Comparison of ENCODE assay signal across 9 mouse cellular contexts in the genomic region with DNA sequence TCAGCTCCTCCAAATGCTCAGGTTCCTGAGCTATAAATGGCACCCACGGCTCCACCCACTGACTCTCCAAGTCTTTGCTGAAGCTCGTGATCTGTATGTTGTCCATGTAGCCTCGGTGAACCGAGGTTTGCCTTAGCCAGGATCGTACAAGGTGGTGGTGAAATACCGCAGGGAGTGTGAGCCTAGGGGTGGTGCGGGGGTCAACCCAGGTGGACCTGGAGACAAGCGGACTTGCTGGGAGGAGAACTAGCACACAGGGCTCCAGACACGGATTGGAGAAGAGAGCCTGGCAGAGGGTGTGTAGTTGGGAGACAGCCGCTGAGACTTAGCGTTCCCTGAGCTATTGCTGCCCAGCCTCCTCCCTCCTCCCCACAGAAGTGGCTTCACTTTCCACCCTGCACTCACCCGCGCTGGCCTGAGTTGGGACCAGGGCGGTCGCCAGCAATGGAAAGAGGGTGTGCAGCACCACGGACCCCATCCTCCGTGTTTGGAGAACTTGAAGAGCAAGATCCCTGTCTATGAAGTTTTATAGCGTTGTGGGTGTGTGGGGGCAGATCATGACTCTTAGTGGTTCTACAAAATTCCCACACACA. TPM values are rescaled to one million over a fixed set of nuclear protein-coding genes. Genes with fewer than 3 reads are reported as not detected.
DNase-seq lines count a peak whose midpoint lies in the region; ATAC-seq and TF ChIP-seq lines count a peak whose summit lies in the region.
"Had no signal": no experiment of that assay in that cellular context is flagged by ENCODE, and none has a peak within 500 bp of the region (broad histone marks: within the 10 kb centered on the region; RNA-seq: fewer than 3 reads in every experiment).

A gene (minus strand): TSS at position 17 of the 593 bp plus-strand sequence.

- no peak within 1 kb of the TSS for H3K27ac ChIP-seq in kidney, embryonic 16.5 days (ENCODE audit: low read length)
- no peak within 1 kb of the TSS for H3K27ac ChIP-seq in heart, embryonic 11.5 days (ENCODE audit: low read depth, low read length)
- H3K27ac ChIP-seq in liver, embryonic 14.5 days = no peak within 1 kb of the TSS

- H3K9ac ChIP-seq in kidney, embryonic 16.5 days (replicated peaks; ENCODE audit: low read length) = no peak within 1 kb of the TSS
- peak within 1 kb of the TSS; percentile 59 for H3K9ac ChIP-seq in heart, embryonic 11.5 days (ENCODE audit: low read depth, low read length)
- H3K9ac ChIP-seq in liver, embryonic 14.5 days (replicated peaks) = no peak within 1 kb of the TSS

- no peaks in the 10 kb centered on the region for H3K9me3 ChIP-seq in kidney, embryonic 16.5 days (ENCODE audit: low read length)
- H3K9me3 ChIP-seq in heart, embryonic 11.5 days (replicated peaks; ENCODE audit: control insufficient read depth, low read length) = no peaks in the 10 kb centered on the region
- no peaks in the 10 kb centered on the region for H3K9me3 ChIP-seq in liver, embryonic 14.5 days (ENCODE audit: control insufficient read depth, low read length)

- 0 out of 2 replicates have a peak, but pooled peaks cover 6% of the 10 kb centered on the region for H3K27me3 ChIP-seq in kidney, embryonic 16.5 days (ENCODE audit: insufficient read depth, low read length)
- peaks cover 3% of the 10 kb centered on the region; the same call in 1 of the 2 replicates for H3K27me3 ChIP-seq in heart, embryonic 11.5 days (ENCODE audit: control insufficient read depth, insufficient read depth, low read length)
- H3K27me3 ChIP-seq in liver, embryonic 14.5 days (ENCODE audit: control insufficient read depth, insufficient read depth, low read length) = no peaks in the 10 kb centered on the region

- 0 out of 2 replicates have a peak, but pooled peaks have one; percentile 39 for ATAC-seq in kidney, embryonic 16.5 days (ENCODE audit: low FRiP score, low TSS enrichment)
- no peak for ATAC-seq in heart, embryonic 11.5 days (replicated peaks; ENCODE audit: insufficient number of reproducible peaks, low FRiP score, low TSS enrichment)
- no peak for ATAC-seq in liver, embryonic 14.5 days (ENCODE audit: insufficient read depth)
- no peak for ATAC-seq in activated CD4-positive, CD25-positive, alpha-beta regulatory T cell, adult 4 months

- peaks cover 15% of the 10 kb centered on the region for H3K4me1 ChIP-seq in kidney, embryonic 16.5 days (ENCODE audit: insufficient read depth, low read length)
- H3K4me1 ChIP-seq in heart, embryonic 11.5 days (ENCODE audit: control insufficient read depth, insufficient read depth, low read length) = peaks cover 4% of the 10 kb centered on the region; the same call in 1 of the 2 replicates
- no peaks in the 10 kb centered on the region; a peak in 1 of 4 replicates for H3K4me1 ChIP-seq in liver, embryonic 14.5 days (replicated peaks; ENCODE audit: control insufficient read depth in 2 of 2, insufficient read depth in 2 of 2, low read length in 1 of 2)

- peak within 1 kb of the TSS; percentile 47 for H3K4me2 ChIP-seq in kidney, embryonic 16.5 days (replicated peaks; ENCODE audit: low read depth, low read length)
- H3K4me2 ChIP-seq in heart, embryonic 11.5 days = peak within 1 kb of the TSS; percentile 67
- H3K4me2 ChIP-seq in liver, embryonic 14.5 days (ENCODE audit: low read depth) = peak within 1 kb of the TSS; percentile 27; the same call in 1 of the 2 replicates

- peak within 1 kb of the TSS; percentile 18 for H3K4me3 ChIP-seq in kidney, embryonic 16.5 days (ENCODE audit: low read length)
- H3K4me3 ChIP-seq in heart, embryonic 11.5 days (ENCODE audit: low read depth, low read length) = peak within 1 kb of the TSS; percentile 32
- no peak within 1 kb of the TSS for H3K4me3 ChIP-seq in liver, embryonic 14.5 days (ENCODE audit: insufficient read depth in 1 of 2, low read depth in 2 of 2, low read length in 2 of 2)

- 10% methylated on average over 18 of the region's 18 CpGs for WGBS in kidney, embryonic 16.5 days
- WGBS in heart, embryonic 11.5 days (ENCODE audit: insufficient replicate concordance) = 4% methylated on average over 18 of the region's 18 CpGs
- 7% methylated on average over 18 of the region's 18 CpGs for WGBS in liver, embryonic 14.5 days (ENCODE audit: insufficient replicate concordance)

- TF ChIP-seq CTCF in liver, embryonic 14.5 days (IDR thresholded peaks at IDR 0.05; ENCODE audit: low read depth) = no peak

- TF ChIP-seq EP300 in liver, embryonic 14.5 days (IDR thresholded peaks at IDR 0.05; ENCODE audit: low read depth) = no peak

- DNase-seq in kidney, adult 18-20 months = no peak
- peak; percentile 63 for DNase-seq in brain, adult 2 months (ENCODE audit: low read depth, low spot score)
- DNase-seq in liver, embryonic 14.5 days (ENCODE audit: low read depth in 3 of 3, low spot score in 3 of 3) = no peak
- no peak for DNase-seq in thymus, postnatal 10 days (ENCODE audit: low spot score in 2 of 2)
- DNase-seq in urinary bladder, adult 2 months (ENCODE audit: low spot score) = no peak

- no peaks in the 10 kb centered on the region for H3K36me3 ChIP-seq in kidney, embryonic 16.5 days (ENCODE audit: insufficient read depth, low read length)
- H3K36me3 ChIP-seq in heart, embryonic 11.5 days (ENCODE audit: control insufficient read depth, insufficient read depth, low read length) = no peaks in the 10 kb centered on the region
- H3K36me3 ChIP-seq in liver, embryonic 14.5 days (replicated peaks; ENCODE audit: control insufficient read depth, insufficient read depth, low read depth) = no peaks in the 10 kb centered on the region

RNA-seq across cellular contexts. Expression of the gene that starts here (rescaled TPM):
- not detected in 2 replicates for polyA plus RNA-seq in kidney, embryonic 16.5 days (2015; fragmentation: Nextera tagmentation; extraction: Ambion mirVana)
- not detected in 2 replicates for polyA plus RNA-seq in heart, embryonic 11.5 days (2014; fragmentation: Nextera tagmentation; extraction: Ambion mirVana)
- polyA plus RNA-seq in liver, embryonic 14.5 days (2012; rRNA removed) = not detected in 2 replicates
- polyA plus RNA-seq in liver, embryonic 14.5 days (2014; fragmentation: Nextera tagmentation; extraction: Ambion mirVana) = not detected in 2 replicates
- not detected for polyA plus RNA-seq in activated CD4-positive, CD25-positive, alpha-beta regulatory T cell, adult 4 months (2017; shearing (Covaris generic))
- 0.30 and 0.56 TPM in 2 replicates for polyA plus RNA-seq in urinary bladder, adult 2 months (2012; rRNA removed)
- polyA plus RNA-seq: gonadal fat pad, adult 2 months had no signal

Comparison
In these comparisons a context has a peak if more than half of its experiments do, and no peak if none do; other contexts are left out.
1. Peak in ATAC-seq, H3K4me3 ChIP-seq and H3K4me2 ChIP-seq in kidney, embryonic 16.5 days; RNA of the gene not detected or under 1 TPM.